Mouse (Mus musculus): ENCODE results near the gene Mtss1l. TPM values are rescaled to one million over a fixed set of nuclear protein-coding genes. Genes with fewer than 3 reads are reported as not detected.
"Not testable (repeated sequence)": the region's sequence is repeated elsewhere in the genome, so short reads cannot be mapped to it uniquely, and the experiment has no call there.

Mtss1l gene
- total RNA-seq, 2 experiments from 2014 or later: 0.04 to 0.85 TPM

DNA sequence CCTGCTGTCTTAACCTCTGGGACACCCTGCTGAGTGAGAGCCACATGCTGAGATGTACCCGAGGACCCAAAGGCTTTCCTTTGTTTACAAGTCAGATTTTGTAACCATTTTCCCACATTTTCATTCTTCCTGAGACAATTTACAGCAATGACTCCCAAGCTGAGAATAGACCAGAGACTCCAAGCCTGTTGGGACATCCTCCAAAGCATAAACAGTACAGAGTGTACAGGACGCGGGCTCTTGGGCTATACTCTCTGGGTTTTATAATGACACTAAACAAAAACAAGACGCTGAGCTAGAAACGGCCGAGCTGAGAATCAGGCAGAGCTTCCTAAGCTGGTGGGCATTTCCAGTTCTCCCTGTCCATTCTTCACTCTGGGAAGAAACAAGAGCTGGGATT, 53.4 kb downstream of the Mtss1l start:
- ATAC-seq (ENCODE audit: poor library complexity, severe bottlenecking): no peak

DNA sequence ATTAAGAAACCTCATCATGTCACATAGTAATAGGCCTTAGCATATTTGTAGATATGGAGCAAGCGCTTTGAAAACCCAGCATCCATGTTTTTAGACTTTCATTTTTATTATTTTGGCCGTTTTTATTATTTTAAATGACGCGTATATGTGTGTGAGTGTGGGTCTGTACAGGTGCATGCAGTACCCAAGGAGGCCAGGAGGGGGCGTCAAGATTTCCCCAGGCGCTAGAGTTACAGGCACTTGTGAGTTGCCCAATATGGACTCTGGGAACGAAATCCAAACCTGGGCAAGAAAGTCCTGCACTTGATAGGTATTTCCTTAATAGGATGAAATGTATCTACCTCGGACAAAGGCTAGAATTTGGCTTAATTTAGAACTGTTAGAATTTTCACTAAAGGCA, 54.0 kb downstream of the Mtss1l start:
- no peak for ATAC-seq (ENCODE audit: poor library complexity, severe bottlenecking)

DNA sequence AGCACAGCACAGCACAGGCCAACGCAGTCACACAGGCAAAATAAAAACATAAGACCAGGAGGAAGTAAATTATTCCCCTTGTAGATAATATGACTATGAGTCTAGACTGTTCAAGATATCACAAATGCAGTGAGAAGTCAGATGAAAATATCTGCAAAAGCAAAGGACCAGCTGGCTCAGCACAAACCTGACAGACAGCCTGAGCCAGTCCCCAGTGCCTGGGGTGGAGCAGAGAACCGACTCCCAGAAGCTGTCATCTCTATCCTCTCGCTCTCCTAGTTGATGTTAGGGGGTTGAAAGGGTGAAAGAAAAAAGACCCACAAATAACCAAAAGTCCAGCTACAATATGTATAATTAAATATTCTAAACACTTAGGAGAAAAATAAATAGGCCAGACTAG, 54.4 kb downstream of the Mtss1l start:
- ATAC-seq (ENCODE audit: poor library complexity, severe bottlenecking): no peak

DNA sequence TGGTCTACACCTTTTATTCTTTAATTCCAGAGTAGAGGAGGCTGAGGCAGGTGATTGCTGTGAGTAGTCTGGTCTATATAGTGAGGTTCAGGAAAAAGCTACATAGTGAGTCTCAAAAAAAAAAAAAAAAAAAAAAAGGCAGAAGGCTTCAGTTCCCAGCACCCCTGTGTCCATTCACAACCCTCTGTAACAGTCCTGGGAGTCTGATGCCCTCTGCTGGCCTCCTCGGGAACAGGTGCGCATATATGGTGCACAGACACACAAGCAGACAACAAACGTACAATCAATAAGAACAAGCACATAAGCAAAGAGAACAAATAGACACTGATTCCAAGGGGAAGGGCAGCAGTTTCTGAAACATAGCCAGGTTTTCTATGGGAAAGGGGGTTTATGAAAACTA, 55.1 kb downstream of the Mtss1l start:
- ATAC-seq (ENCODE audit: poor library complexity, severe bottlenecking): no peak

DNA sequence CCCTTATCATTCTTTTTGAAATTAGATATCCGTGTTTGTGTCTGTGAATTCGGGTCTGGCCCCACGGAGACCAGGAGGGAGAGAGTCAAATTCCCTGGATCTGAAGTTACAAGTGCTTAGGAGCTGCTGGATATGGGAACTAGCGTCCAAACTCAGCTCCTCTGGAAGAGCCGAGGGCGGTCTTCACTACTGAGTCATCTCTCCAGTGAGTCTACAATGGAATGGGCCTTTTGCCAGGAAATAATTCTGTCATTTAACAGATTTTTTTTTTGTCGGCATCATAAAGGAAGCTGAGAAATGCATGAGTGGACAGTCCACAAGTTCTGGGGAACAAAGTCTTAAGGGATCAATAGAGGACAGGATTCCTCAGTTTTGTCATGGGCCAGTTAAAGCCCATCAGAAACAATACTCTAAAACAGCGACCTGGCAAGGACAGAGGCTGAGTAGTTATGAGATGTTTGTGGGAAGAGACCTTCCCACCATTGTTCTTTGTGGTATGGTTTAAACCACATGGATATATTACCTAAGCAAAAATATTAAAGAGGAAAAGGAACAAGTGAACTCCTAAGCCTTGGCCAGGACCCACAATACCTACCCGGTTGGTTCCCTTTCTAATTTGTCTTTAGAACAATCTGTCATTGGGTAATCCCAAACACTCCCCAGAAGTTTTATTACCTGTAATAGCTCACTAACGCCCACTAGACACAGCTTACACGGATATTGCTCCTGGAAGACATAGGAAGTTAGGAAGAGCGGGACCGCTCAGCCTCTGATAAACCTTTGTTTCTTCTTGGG, 58.8 kb downstream of the Mtss1l start:
- ATAC-seq (ENCODE audit: poor library complexity, severe bottlenecking): no peak

DNA sequence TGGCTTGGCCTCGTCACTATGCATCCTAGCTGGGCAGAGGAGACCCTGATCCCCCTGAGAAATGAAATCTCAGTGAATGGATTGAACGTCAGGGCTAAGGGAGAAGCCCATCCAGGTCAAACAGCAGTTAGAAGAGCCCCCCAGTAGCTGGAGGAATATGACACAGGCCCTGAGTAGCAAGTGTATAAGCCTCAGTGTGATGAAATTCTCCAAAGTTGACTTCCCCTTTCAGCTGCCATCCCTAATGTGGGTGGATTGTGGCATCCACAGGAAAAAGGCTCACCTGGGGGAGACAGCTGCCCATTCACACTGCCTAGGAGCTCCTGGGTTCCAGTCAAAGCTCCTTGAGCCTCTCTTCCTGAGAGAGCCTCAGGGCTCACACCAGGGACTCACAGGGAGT, 64.1 kb downstream of the Mtss1l start:
- ATAC-seq (ENCODE audit: poor library complexity, severe bottlenecking): peak; percentile 47; the same call in 1 of the 2 replicates

DNA sequence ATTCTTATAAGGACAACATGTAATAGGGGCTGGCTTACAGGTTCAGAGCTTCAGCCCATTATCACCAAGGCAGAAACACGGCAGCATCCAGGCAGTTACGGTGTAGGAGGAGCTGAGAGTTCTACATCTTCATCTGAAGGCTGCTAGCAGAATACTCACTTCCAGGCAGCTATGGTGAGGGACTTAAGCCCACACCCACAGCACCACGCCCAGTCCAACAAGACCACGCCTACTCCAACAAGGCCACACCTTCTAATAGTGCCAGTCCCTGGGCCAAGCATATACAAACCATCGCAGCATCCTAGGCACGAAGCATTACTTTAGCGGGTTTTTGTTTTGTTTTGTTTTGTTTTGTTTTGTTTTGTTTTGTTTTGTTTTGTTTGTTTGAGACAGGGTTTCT, 65.2 kb downstream of the Mtss1l start:
- not testable (repeated sequence) for ATAC-seq (ENCODE audit: poor library complexity, severe bottlenecking)

DNA sequence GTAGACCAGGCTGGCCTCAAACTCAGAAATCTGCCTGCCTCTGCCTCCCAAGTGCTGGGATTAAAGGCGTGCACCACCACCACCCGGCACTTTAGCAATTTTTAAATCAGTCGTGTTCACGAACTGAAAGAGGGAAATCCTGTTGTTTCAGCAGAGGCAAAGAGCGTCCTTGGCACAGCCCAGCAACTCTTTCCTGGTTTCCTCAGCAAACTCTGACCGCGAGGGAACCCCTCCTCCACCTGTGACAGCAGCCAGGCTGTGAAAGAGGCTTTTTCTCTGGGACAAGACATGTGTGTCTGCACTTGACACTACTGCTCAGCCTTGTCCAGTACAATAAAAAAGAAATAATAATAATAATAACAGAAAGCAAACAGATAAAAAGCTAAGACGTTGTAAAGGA, 65.7 kb downstream of the Mtss1l start:
- ATAC-seq (ENCODE audit: poor library complexity, severe bottlenecking): no peak

DNA sequence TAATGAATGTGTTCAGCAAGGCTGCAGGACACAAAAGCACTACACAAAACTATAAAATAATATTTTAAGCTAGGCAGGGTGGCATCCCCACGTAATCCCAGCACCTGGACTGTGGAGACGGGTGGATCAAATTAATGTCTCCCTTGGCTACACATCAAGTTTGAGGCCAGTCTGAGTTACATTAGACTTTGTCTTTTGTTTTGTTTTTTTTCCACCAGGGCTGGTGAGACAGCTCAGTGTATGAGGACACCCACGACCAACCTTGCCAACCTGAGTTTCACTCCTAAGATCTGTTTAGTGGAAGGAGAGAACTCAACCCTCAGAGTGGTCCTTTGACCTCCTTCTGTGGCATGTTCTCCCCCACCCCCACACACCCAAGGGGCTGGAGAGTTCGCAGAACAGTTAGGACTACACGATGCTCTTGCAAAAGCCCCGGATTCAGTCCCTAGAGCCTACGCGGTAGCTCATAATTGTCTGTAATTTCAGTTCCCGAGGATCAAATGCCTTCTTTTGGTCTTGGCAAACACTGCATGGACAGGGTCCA, 66.2 kb downstream of the Mtss1l start:
- ATAC-seq (ENCODE audit: poor library complexity, severe bottlenecking): no peak

DNA sequence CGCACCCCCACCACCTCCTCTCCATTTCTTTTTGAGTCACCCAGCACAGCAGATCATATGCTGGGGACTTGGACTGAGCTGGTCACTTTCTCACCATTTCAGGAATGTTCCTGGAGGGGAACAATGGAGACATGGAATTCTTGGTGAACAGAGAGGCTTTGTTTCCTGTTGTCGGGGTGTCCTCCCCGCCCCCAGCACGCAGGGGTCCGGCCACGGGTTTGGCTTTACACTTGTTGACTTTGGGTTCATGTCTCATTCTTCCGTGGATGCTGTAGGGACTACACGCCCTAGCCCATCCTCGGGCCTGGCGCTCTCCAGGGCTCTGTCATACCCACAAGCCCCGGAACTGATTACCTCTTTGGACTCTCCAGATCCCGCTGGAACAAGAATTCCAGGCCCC, 67.7 kb downstream of the Mtss1l start:
- no peak for ATAC-seq (ENCODE audit: poor library complexity, severe bottlenecking)

DNA sequence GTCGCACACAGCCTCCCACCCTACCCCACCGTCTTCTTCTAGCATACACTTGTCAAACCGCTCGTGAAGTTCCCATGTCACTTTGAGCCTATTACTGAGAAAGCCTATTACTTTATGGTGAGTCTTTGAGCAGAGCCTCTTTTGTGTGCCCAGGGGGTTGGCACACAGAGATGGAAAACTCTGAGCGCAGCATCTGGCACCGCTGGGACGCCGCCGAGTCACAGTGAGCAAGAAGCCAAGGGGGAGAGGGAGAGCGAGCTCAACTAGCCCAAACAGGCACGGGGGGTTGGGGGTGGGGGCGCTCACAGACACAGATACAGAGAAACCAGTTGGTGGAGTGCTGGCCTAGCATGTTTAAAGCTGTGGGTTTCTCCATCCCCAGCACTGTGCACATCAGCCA, 68.3 kb downstream of the Mtss1l start:
- no peak for ATAC-seq (ENCODE audit: poor library complexity, severe bottlenecking)

DNA sequence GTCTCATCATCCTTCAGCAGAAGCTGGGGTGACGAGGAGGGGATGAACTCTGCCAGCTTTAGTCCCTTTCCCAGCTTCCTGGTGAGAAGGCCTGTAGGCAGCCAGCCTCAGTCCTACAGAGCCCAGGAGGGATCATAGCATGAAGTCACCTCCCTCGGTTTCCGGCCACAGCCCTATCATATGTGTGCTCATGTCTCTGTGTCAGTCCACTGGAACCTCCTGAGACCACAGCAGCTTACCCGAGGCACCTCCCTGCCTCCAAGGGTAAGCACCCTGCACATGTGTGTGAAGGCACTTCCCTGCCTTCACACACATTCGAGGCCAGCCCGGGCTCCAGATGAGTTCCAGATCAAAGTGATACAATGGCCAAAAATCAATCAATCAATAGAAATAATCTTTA, 69.0 kb downstream of the Mtss1l start:
- ATAC-seq (ENCODE audit: poor library complexity, severe bottlenecking): no peak

Other genes with a start within 250 kb of the Mtss1l start
- gene Vac14, start 102.9 kb upstream of the Mtss1l start, total RNA-seq (2015): 36.1 and 37.6 TPM in 2 replicates
- 24.3 and 25.5 TPM in 2 replicates for gene Vac14, start 102.9 kb upstream of the Mtss1l start, total RNA-seq (2017)
- not detected in 2 replicates for gene Il34, start 84.4 kb downstream of the Mtss1l start, total RNA-seq (2015)
- gene Il34, start 84.4 kb downstream of the Mtss1l start, total RNA-seq (2017): not detected in 2 replicates
- 13.6 and 17.4 TPM in 2 replicates for gene Cog4, start 125.1 kb downstream of the Mtss1l start, total RNA-seq (2015)
- gene Cog4, start 125.1 kb downstream of the Mtss1l start, total RNA-seq (2017): 31.8 and 35.4 TPM in 2 replicates
- gene Sf3b3, start 125.3 kb downstream of the Mtss1l start, total RNA-seq (2015): 58.4 and 63.2 TPM in 2 replicates
- gene Sf3b3, start 125.3 kb downstream of the Mtss1l start, total RNA-seq (2017): 74.7 and 87.7 TPM in 2 replicates
- gene Fuk, start 181.0 kb downstream of the Mtss1l start, total RNA-seq (2015): 1.5 and 3.4 TPM in 2 replicates
- gene Fuk, start 181.0 kb downstream of the Mtss1l start, total RNA-seq (2017): 3.7 TPM in 2 replicates
- gene St3gal2, start 198.4 kb downstream of the Mtss1l start, total RNA-seq (2015): 23.1 and 25.0 TPM in 2 replicates
- 15.2 and 17.0 TPM in 2 replicates for gene St3gal2, start 198.4 kb downstream of the Mtss1l start, total RNA-seq (2017)

Data from megakaryocyte, adult 5-6 weeks (primary cell).